Comparison of ENCODE assay signal across 8 mouse cellular contexts in genomic region chr2:165070096-165070816, GRCm38 (mm10). TPM values are rescaled to one million over a fixed set of nuclear protein-coding genes. Genes with fewer than 3 reads are reported as not detected.
A peak's percentile ranks its signal among the peaks of the same experiment; 100 is the strongest.
DNase-seq lines count a peak whose midpoint lies in the region; ATAC-seq lines count a peak whose summit lies in the region.

No protein-coding gene starts in this region.

- WGBS in midbrain, embryonic 11.5 days: 18% methylated on average over 23 of the region's 23 CpGs
- WGBS in stomach, embryonic 15.5 days: 17% methylated on average over 23 of the region's 23 CpGs

- H3K4me2 ChIP-seq in midbrain, embryonic 11.5 days: peak overlapping the region; percentile 12; the same call in 1 of the 2 replicates
- H3K4me2 ChIP-seq in stomach, embryonic 15.5 days: peak overlapping the region; percentile 23; the same call in 1 of the 2 replicates

- no peak overlapping the region; the same call in 1 of the 2 replicates for H3K4me3 ChIP-seq in midbrain, embryonic 11.5 days (ENCODE audit: low read depth, low read length)
- H3K4me3 ChIP-seq in stomach, embryonic 15.5 days (replicated peaks): no peak overlapping the region

- H3K27ac ChIP-seq in midbrain, embryonic 11.5 days (ENCODE audit: low read depth, low read length): no peak overlapping the region
- no peak overlapping the region for H3K27ac ChIP-seq in stomach, embryonic 15.5 days

- peak; percentile 94 for DNase-seq in heart, adult 11 months
- no peak for DNase-seq in heart, postnatal 25 days (ENCODE audit: low spot score)
- DNase-seq in cerebellum, adult 9-10 months: peak; percentile 91
- DNase-seq in frontal cortex, postnatal 10 days (ENCODE audit: low spot score in 2 of 2): peak; percentile 52 to 64
- peak; percentile 57 for DNase-seq in hindlimb bud, embryonic 11.5 days (ENCODE audit: extremely low spot score, low read depth, low spot score)
- DNase-seq in left cerebral cortex, postnatal 14 days (ENCODE audit: low spot score in 2 of 2): peak; percentile 79 to 87
- DNase-seq in midbrain, embryonic 11.5 days (ENCODE audit: low spot score, missing footprints): peak; percentile 96

- H3K4me1 ChIP-seq in midbrain, embryonic 11.5 days (ENCODE audit: control insufficient read depth, insufficient read depth, low read length): peaks cover 7% of the 10 kb centered on the region
- 0 out of 2 replicates have a peak, but pooled peaks cover 4% of the 10 kb centered on the region for H3K4me1 ChIP-seq in stomach, embryonic 15.5 days

- H3K9ac ChIP-seq in midbrain, embryonic 11.5 days (ENCODE audit: low read length): peak overlapping the region; percentile 3; the same call in 1 of the 2 replicates
- no peak overlapping the region for H3K9ac ChIP-seq in stomach, embryonic 15.5 days

- no peaks in the 10 kb centered on the region for H3K36me3 ChIP-seq in midbrain, embryonic 11.5 days (ENCODE audit: control insufficient read depth, insufficient read depth, low read length)
- H3K36me3 ChIP-seq in stomach, embryonic 15.5 days: no peaks in the 10 kb centered on the region

- no peaks in the 10 kb centered on the region for H3K9me3 ChIP-seq in midbrain, embryonic 11.5 days (ENCODE audit: control insufficient read depth, low read length)
- no peaks in the 10 kb centered on the region for H3K9me3 ChIP-seq in stomach, embryonic 15.5 days

- intact Hi-C loops in heart, postnatal 25 days (cut with DNase I): loop anchor here (5.0 kb wide), 2 partner anchors 108 to 417 kb away; partner anchors contain the start of gene Slc12a5
- intact Hi-C loops in left cerebral cortex, postnatal 14 days (cut with DNase I): loop anchor here (5.0 to 10.0 kb wide), 3 partner anchors 108 to 415 kb away; partner anchors contain the start of gene Slc12a5

- ATAC-seq in midbrain, embryonic 11.5 days (ENCODE audit: low FRiP score): peak; percentile 57
- no peak for ATAC-seq in stomach, embryonic 15.5 days (ENCODE audit: insufficient read depth, low FRiP score, low read depth)

- H3K27me3 ChIP-seq in midbrain, embryonic 11.5 days (ENCODE audit: control insufficient read depth, insufficient read depth, low read length): peaks cover 7% of the 10 kb centered on the region; the same call in 1 of the 2 replicates
- peaks cover 31% of the 10 kb centered on the region for H3K27me3 ChIP-seq in stomach, embryonic 15.5 days (replicated peaks)

RNA-seq across cellular contexts. Expression of gene Cd40, which starts 14.8 kb away (rescaled TPM):
- total RNA-seq in heart, postnatal 25 days (2021): 1 to 10 TPM; 1.9 to 3.6 TPM
- 1 to 10 TPM in 1 of 2 experiments, under 1 TPM in 1; 0.82 to 1.4 TPM for total RNA-seq in left cerebral cortex, postnatal 14 days (2021)
- polyA plus RNA-seq in midbrain, embryonic 11.5 days (2014; fragmentation: Nextera tagmentation; extraction: Ambion mirVana): 5.6 and 7.3 TPM in 2 replicates
- polyA plus RNA-seq in stomach, embryonic 15.5 days (2015; fragmentation: Nextera tagmentation; extraction: Ambion mirVana): 7.1 TPM in 2 replicates

RNA-seq across cellular contexts. Expression of gene 1700025C18Rik, which starts 20.3 kb away (rescaled TPM):
- total RNA-seq in heart, postnatal 25 days (2021): not detected
- total RNA-seq in left cerebral cortex, postnatal 14 days (2021): not detected
- not detected in 2 replicates for polyA plus RNA-seq in midbrain, embryonic 11.5 days (2014; fragmentation: Nextera tagmentation; extraction: Ambion mirVana)
- polyA plus RNA-seq in stomach, embryonic 15.5 days (2015; fragmentation: Nextera tagmentation; extraction: Ambion mirVana): not detected in 2 replicates

RNA-seq across cellular contexts. Expression of gene Ncoa5, which starts 35.6 kb away (rescaled TPM):
- 10 to 100 TPM; 19.1 to 19.5 TPM for total RNA-seq in heart, postnatal 25 days (2021)
- total RNA-seq in left cerebral cortex, postnatal 14 days (2021): 10 to 100 TPM; 53.2 to 54.6 TPM
- 76.9 and 85.6 TPM in 2 replicates for polyA plus RNA-seq in midbrain, embryonic 11.5 days (2014; fragmentation: Nextera tagmentation; extraction: Ambion mirVana)
- polyA plus RNA-seq in stomach, embryonic 15.5 days (2015; fragmentation: Nextera tagmentation; extraction: Ambion mirVana): 58.6 and 60.6 TPM in 2 replicates
